Mouse (Mus musculus) liver, embryonic 15.5 days (tissue): ENCODE measurements around the gene Rab12. TPM values are rescaled to one million over a fixed set of nuclear protein-coding genes. Genes with fewer than 3 reads are reported as not detected.
A peak's percentile ranks its signal among the peaks of the same experiment; 100 is the strongest.

Source experiments
- ATAC-seq: fragments of 200-750 bp; cut with Nextera tagmentation; 2 replicates; pipeline ENCODE4 v1.8.0; 2017; ENCODE audit warnings: moderate number of reproducible peaks, mild to moderate bottlenecking, moderate library complexity; ENCODE audit not compliant: insufficient read depth
- H3K27ac ChIP-seq: fragments of 300-500 bp; sonication (generic); replicated peaks from 2 replicates; pipeline ENCODE4 v1.5.1; 2015; ENCODE audit warnings: mild to moderate bottlenecking, inconsistent platforms
- H3K27me3 ChIP-seq: fragments of 300-500 bp; sonication (generic); 2 replicates; pipeline ENCODE4 v1.6.1; 2015; ENCODE audit warnings: mild to moderate bottlenecking, inconsistent platforms
- H3K36me3 ChIP-seq: fragments of 300-500 bp; sonication (generic); replicated peaks from 2 replicates; pipeline ENCODE4 v1.6.1; 2015; ENCODE audit warnings: moderate library complexity, mild to moderate bottlenecking, inconsistent platforms
- H3K4me1 ChIP-seq: fragments of 300-500 bp; sonication (generic); replicated peaks from 2 replicates; pipeline ENCODE4 v1.6.1; 2015; ENCODE audit warnings: inconsistent platforms
- H3K4me2 ChIP-seq: fragments of 300-500 bp; sonication (generic); 2 replicates; pipeline ENCODE4 v1.6.1; 2015; ENCODE audit warnings: moderate library complexity, mild to moderate bottlenecking, inconsistent platforms
- H3K4me3 ChIP-seq: fragments of 300-500 bp; sonication (generic); replicated peaks from 2 replicates; pipeline ENCODE4 v1.5.1; 2015; ENCODE audit warnings: mild to moderate bottlenecking, inconsistent platforms
- H3K9ac ChIP-seq: fragments of 300-500 bp; sonication (generic); 2 replicates; pipeline ENCODE4 v1.6.1; 2015; ENCODE audit warnings: moderate library complexity, mild to moderate bottlenecking, inconsistent platforms
- H3K9me3 ChIP-seq: fragments of 300-500 bp; sonication (generic); replicated peaks from 2 replicates; pipeline ENCODE4 v1.6.1; 2016; ENCODE audit warnings: inconsistent platforms
- WGBS: fragments of 180-500 bp; shearing (Covaris S2); methylation state at CpG from one replicate; pipeline ENCODE4 v1.1.7; 2015; ENCODE audit warnings: mixed read lengths; ENCODE audit not compliant: insufficient replicate concordance; 5-methylcytosine and 5-hydroxymethylcytosine counted together
- polyA plus RNA-seq: library from polyadenylated mRNA; unstranded; fragments of >200 nt; fragmentation: Nextera tagmentation; extraction: Ambion mirVana; gene quantifications from 2 replicates; pipeline ENCODE4 v1.2.1, GENCODE M21; 2015

The Rab12 gene
- polyA plus RNA-seq, 1 experiment from 2014 or later, result 6.4 TPM

DNA sequence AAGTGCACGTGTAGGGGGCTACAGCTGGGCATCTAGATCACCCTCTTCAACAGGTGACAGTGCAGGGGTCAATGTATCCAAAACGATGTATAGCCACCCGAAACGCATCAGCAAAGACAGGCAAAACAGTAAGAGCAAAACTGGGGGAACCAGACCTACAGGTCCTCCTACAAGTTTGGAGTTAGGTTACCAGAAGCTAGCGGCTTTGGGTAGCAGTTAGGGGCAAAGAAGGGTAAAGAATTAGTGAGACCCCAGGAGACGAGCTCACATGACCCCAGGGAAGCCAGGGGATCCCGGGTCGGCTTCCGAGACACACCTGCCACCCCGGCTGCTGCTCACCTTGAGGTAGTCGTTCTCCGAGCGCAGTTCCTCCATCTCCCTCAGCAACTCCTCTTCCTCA, 71.6 kb downstream of the Rab12 start:
- peaks cover 89% of the 10 kb centered on the region for H3K27me3 ChIP-seq
- H3K9me3 ChIP-seq, result no peaks in the 10 kb centered on the region
- no peak overlapping the region for H3K27ac ChIP-seq
- H3K4me1 ChIP-seq, result peaks cover 18% of the 10 kb centered on the region; the same call in 1 of the 2 replicates
- H3K4me2 ChIP-seq, result peak overlapping the region; percentile 77
- no peak for ATAC-seq
- no peaks in the 10 kb centered on the region for H3K36me3 ChIP-seq
- WGBS, result 5% methylated on average over 13 of the region's 13 CpGs
- H3K4me3 ChIP-seq, result peak overlapping the region; percentile 52; the same call in 1 of the 2 replicates
- H3K9ac ChIP-seq, result no peak overlapping the region

DNA sequence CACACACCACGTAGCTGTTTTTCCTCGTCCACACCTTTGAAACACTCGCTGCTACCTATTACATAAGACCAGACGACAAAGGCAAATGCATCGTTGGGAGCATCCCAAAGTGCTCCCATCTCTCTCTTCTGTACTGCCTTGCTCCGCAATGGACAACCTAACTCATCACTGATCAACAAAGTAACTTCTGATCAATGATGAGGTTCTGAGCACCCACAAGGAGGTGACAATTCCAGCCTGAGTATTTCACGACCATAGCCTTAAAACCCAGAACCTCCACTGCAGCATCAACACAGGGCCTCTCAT, 72.6 kb downstream of the Rab12 start:
- no peak for ATAC-seq
- Histone ChIP-seq H3K36me3 (no peaks in the 10 kb centered on the region), H3K27ac (no peak overlapping the region), H3K9ac (no peak overlapping the region), H3K4me1 (peaks cover 18% of the 10 kb centered on the region; the same call in 1 of the 2 replicates), H3K4me2 (no peak overlapping the region), H3K9me3 (no peaks in the 10 kb centered on the region), H3K4me3 (no peak overlapping the region), H3K27me3 (peaks cover 83% of the 10 kb centered on the region)
- 42% methylated on average over 7 of the region's 7 CpGs for WGBS

DNA sequence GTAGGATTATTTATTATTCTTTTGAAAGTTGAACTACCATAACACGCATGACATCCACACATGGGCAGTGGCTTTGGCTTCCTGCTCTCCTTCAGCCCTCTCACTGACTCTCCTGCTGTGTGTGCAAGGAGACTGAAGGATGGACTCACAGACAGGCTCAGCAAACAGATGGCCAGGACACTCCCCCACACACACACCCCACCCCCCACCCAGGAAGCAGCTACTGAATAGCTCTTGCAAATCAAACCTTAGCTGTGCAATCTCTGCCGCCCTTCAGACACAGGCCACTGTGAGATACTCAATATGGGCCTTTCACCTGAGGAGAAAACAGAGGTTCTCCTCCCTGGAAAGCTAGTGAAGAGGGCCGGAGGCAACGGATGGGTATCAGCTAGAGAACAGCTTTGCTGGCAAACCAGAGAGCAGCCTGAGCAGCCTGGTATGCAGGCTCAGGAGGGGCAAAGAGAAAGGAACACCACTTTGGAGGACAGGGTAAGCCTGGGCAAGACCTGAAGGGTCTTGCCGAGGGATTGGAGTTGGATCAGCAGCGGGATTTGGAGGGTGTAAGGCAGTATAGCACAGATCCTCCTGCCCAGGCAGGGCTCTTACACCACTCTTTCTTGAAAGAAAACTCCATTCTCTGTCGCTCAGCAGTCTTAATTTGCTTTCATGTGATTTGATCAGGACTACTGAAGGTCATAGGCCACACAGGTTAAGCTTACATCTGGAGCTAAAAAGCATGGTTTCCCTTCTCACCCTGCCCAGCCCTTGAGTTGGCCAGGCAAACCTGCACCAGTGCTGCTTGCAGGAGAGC, 73.1 kb downstream of the Rab12 start:
- Histone ChIP-seq H3K36me3 (no peaks in the 10 kb centered on the region), H3K4me3 (no peak overlapping the region), H3K27me3 (peaks cover 78% of the 10 kb centered on the region), H3K27ac (no peak overlapping the region), H3K9ac (no peak overlapping the region), H3K9me3 (no peaks in the 10 kb centered on the region), H3K4me2 (no peak overlapping the region), H3K4me1 (peaks cover 18% of the 10 kb centered on the region; the same call in 1 of the 2 replicates)
- WGBS, result 57% methylated on average over 7 of the region's 7 CpGs
- no peak for ATAC-seq

Other genes with a start within 250 kb of the Rab12 start
- 0.10 and 0.12 TPM in 2 replicates for gene Mtcl1, start 70.0 kb downstream of the Rab12 start, polyA plus RNA-seq
- gene Themis3, start 74.9 kb upstream of the Rab12 start, polyA plus RNA-seq, result not detected in 2 replicates